Mouse (Mus musculus): ENCODE data around the gene Tns1.

GRCm38 (mm10) chr1:73930411-73931134 is 193.7 kb downstream of the Tns1 start:
- TF ChIP-seq CTCF (IDR thresholded peaks at IDR 0.05) (no peak), EP300 (IDR thresholded peaks at IDR 0.05) (peak; percentile 89)

Data from lung, postnatal 0 days (tissue).